Mouse (Mus musculus) left cerebral cortex, postnatal 14 days (tissue): ENCODE measurements at regions not wholly inside any gene's neighbourhood (a gene's known extent, or its start where the extent isn't known, plus 50 kb on each side); places are given as distances from the start of the nearest gene placed in this dataset.

ENCODE experiments used
- DNase-seq, 2 experiments: peaks; one replicate each; pipeline ENCODE4 v3.0.0; 2021 to 2022; ENCODE audit warnings: low spot score in 2 of 2, mixed read lengths in 1 of 2
- intact Hi-C: fragments of 180-260 bp; cut with DNase I; formaldehyde crosslinking; loops from one replicate; pipeline ENCODE4 v1.15.1; 2025

- intact Hi-C loops: no loop called here
- peak in 1 of 2 experiments; percentile 1 for DNase-seq
Observed at GRCm38 (mm10) chr13:7870266-7870665, 332.4 kb upstream of the Adarb2 start.

- intact Hi-C loops: no loop called here
- DNase-seq: no peak
Observed at GRCm38 (mm10) chr13:7915327-7915726, 287.3 kb upstream of the Adarb2 start.
